Mouse (Mus musculus): ENCODE data around the gene Aicda. TPM values are rescaled to one million over a fixed set of nuclear protein-coding genes. Genes with fewer than 3 reads are reported as not detected.
A peak's percentile ranks its signal among the peaks of the same experiment; 100 is the strongest.
"Not testable (repeated sequence)": the region's sequence is repeated elsewhere in the genome, so short reads cannot be mapped to it uniquely, and the experiment has no call there.

Aicda gene
- total and polyA plus RNA-seq, 3 experiments, result 0.03 TPM; not detected in 2

GRCm38 (mm10) chr6:122570695-122571616 lies 17.4 kb downstream of the Aicda start (continued):
- TF ChIP-seq TAL1 (IDR thresholded peaks at IDR 0.05; ENCODE audit: low read length) (peak; percentile 92), MAX (IDR thresholded peaks at IDR 0.05; ENCODE audit: low read length) (no peak), POLR2A (IDR thresholded peaks at IDR 0.05; ENCODE audit: control insufficient read depth in 1 of 2, insufficient read depth in 1 of 2, low read depth in 1 of 2, low read length in 2 of 2, poor library complexity in 1 of 2) (no peak), NELFE (IDR thresholded peaks at IDR 0.05; ENCODE audit: low read depth, low read length) (no peak), CTCF (IDR thresholded peaks at IDR 0.05 in 2 of 3, conservative IDR thresholded peaks at IDR 0.05 in 1 of 3; ENCODE audit: control insufficient read depth in 1 of 3, insufficient read depth in 1 of 3, low read depth in 2 of 3, low read length in 3 of 3, poor library complexity in 1 of 3, severe bottlenecking in 1 of 3) (no peak)

DNA sequence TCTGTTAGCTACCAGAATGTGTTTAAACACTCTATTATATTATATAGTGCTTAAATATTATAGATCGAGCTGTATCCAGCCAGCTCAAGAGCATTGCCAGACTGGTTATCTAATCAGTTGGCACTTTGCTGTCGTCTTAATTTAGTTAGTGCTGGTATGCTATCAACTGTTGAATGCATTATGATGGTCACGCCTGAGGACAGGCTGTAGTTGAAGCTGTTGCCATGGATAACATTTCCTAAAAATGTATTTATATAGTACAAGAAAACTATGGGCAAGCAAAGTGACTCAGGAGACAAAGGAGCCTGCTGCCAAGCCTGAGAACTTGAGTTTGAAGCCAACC lies 18.0 kb downstream of the Aicda start:
- DNase-seq (ENCODE audit: low read depth, low spot score), result peak; percentile 23
- Histone ChIP-seq H3K9ac (ENCODE audit: control insufficient read depth, low read depth, low read length, poor library complexity, severe bottlenecking) (peak overlapping the region; percentile 8), H3K36me3 (ENCODE audit: control insufficient read depth in 1 of 2, insufficient read depth in 2 of 2, low read length in 2 of 2) (peaks cover 0 to 30% of the 10 kb centered on the region in 2 experiments; a peak in 2 of 4 replicates), H3K79me2 (ENCODE audit: control insufficient read depth, insufficient read depth, low read length, poor library complexity) (no peaks in the 10 kb centered on the region), H3K27ac (ENCODE audit: control insufficient read depth, low read depth, low read length) (peak overlapping the region; percentile 69), H3K9me3 (replicated peaks; ENCODE audit: insufficient read depth, low read length) (no peaks in the 10 kb centered on the region), H3K4me3 (ENCODE audit: control insufficient read depth in 1 of 2, insufficient read depth in 1 of 2, low read depth in 2 of 2, low read length in 2 of 2) (peak overlapping the region in 1 of 2 experiments; percentile 13; a peak in 1 of 4 replicates), H3K27me3 (ENCODE audit: control insufficient read depth in 1 of 2, insufficient read depth in 2 of 2, low read length in 2 of 2) (no peaks in the 10 kb centered on the region), H3K4me1 (ENCODE audit: control insufficient read depth in 1 of 2, insufficient read depth in 2 of 2, low read length in 2 of 2) (peaks cover 27 to 34% of the 10 kb centered on the region in 2 experiments)
- TF ChIP-seq ETS1 (IDR thresholded peaks at IDR 0.05; ENCODE audit: low read depth, low read length) (peak; percentile 44), ZNF384 (IDR thresholded peaks at IDR 0.05; ENCODE audit: low read depth, low read length) (no peak), CTCF (IDR thresholded peaks at IDR 0.05 in 2 of 3, conservative IDR thresholded peaks at IDR 0.05 in 1 of 3; ENCODE audit: control insufficient read depth in 1 of 3, insufficient read depth in 1 of 3, low read depth in 2 of 3, low read length in 3 of 3, poor library complexity in 1 of 3, severe bottlenecking in 1 of 3) (no peak), JUND (IDR thresholded peaks at IDR 0.05; ENCODE audit: low read depth, low read length) (no peak), TCF12 (IDR thresholded peaks at IDR 0.05; ENCODE audit: low read depth, low read length) (0 out of 2 replicates have a peak, but pooled peaks have one; percentile 25), GATA1 (IDR thresholded peaks at IDR 0.05; ENCODE audit: low read depth, low read length) (peak; percentile 52), ZC3H11A (IDR thresholded peaks at IDR 0.05; ENCODE audit: low read depth, low read length) (no peak), EP300 (IDR thresholded peaks at IDR 0.05; ENCODE audit: low read depth in 1 of 2, low read length in 2 of 2) (peak in 1 of 2 experiments; percentile 51; a peak in 1 of 4 replicates), ELF1 (IDR thresholded peaks at IDR 0.05; ENCODE audit: low read depth, low read length) (no peak), NRF1 (IDR thresholded peaks at IDR 0.05; ENCODE audit: insufficient read depth, low read depth, low read length, poor library complexity, severe bottlenecking) (no peak)

DNA sequence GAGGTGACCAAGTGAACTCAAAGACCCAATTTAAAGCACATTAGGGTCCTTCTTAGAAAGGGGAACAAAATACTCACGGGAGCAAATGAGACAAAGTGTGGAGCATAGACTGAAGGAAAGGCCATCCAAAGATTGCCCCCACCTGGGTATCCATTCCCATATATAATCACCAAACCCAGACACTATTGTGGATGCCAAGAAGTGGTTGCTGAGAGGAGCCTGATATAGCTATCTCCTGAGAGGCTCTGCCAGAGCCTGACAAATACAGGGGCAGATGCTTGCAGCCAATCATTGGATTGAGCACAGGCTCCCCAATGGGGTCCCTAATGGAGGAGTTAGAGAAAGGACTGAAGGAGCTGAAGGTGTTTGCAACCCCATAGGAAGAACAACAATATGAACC lies 21.4 kb downstream of the Aicda start:
- H3K9ac ChIP-seq (ENCODE audit: control insufficient read depth, low read depth, low read length, poor library complexity, severe bottlenecking); H3K4me3 ChIP-seq (ENCODE audit: control insufficient read depth in 1 of 2, insufficient read depth in 1 of 2, low read depth in 2 of 2, low read length in 2 of 2); H3K9me3 ChIP-seq (replicated peaks; ENCODE audit: insufficient read depth, low read length); H3K79me2 ChIP-seq (ENCODE audit: control insufficient read depth, insufficient read depth, low read length, poor library complexity); H3K27me3 ChIP-seq (ENCODE audit: control insufficient read depth in 1 of 2, insufficient read depth in 2 of 2, low read length in 2 of 2): not testable (repeated sequence)
- Histone ChIP-seq H3K27ac (ENCODE audit: control insufficient read depth, low read depth, low read length) (peak overlapping the region; percentile 29; the same call in 1 of the 2 replicates), H3K4me1 (ENCODE audit: control insufficient read depth in 1 of 2, insufficient read depth in 2 of 2, low read length in 2 of 2) (peaks cover 30 to 34% of the 10 kb centered on the region in 2 experiments), H3K36me3 (ENCODE audit: control insufficient read depth in 1 of 2, insufficient read depth in 2 of 2, low read length in 2 of 2) (peaks cover 0 to 29% of the 10 kb centered on the region in 2 experiments; a peak in 2 of 4 replicates)
- DNase-seq (ENCODE audit: low read depth, low spot score), result peak; percentile 27
- TF ChIP-seq ETS1 (IDR thresholded peaks at IDR 0.05; ENCODE audit: low read depth, low read length) (0 out of 2 replicates have a peak, but pooled peaks have one; percentile 39), SIN3A (IDR thresholded peaks at IDR 0.05; ENCODE audit: low read length) (0 out of 2 replicates have a peak, but pooled peaks have one; percentile 8), EP300 (IDR thresholded peaks at IDR 0.05; ENCODE audit: low read depth in 1 of 2, low read length in 2 of 2) (peak; percentile 63 to 72), GATA1 (IDR thresholded peaks at IDR 0.05; ENCODE audit: low read depth, low read length) (peak; percentile 48; the same call in 1 of the 2 replicates), TAL1 (IDR thresholded peaks at IDR 0.05; ENCODE audit: low read length) (peak; percentile 52), TCF12 (IDR thresholded peaks at IDR 0.05; ENCODE audit: low read depth, low read length) (peak; percentile 87)
